Mouse (Mus musculus) cerebellum, adult 8-10 months (tissue): ENCODE measurements around the gene Abl2.

ENCODE experiments used
- DNase-seq: peaks from one replicate; pipeline ENCODE4 v3.0.0; 2022

Abl2 gene

DNA sequence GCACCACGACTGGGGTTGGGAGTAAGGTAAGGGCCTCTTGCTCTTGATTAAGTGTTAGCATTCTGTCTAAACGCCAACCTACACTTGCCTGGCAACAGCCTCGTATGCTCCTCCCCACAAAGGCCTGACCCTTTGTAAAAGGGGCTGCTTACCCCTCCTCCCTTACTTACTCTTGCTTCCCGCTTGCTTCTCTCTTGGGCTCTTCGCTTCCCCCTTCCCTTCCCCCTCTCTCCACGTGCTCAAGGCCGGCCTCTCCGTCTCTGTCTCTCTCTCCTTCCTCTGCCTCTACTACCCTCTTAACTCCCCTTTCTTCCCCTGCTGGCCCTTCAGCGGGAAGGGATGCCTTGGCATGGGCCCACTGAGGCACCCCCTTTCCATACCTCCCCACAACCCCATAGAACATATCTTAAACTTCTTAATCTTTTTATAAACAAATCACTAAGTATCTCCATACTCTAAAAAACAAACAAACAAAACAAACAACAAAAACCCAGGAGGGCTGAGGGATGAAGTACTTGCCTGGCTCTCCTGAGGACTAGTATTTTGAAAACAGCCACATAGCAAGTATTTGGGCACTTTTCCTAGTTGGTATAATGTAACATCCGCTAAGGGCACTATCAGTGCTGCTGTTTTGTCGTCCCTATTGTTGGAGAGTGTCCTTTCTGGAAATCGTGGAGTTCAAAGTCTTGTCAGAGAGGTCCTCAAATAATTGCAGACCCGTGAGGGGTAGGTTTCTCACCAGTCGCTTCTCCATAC lies 114.3 kb downstream of the Abl2 start:
- no peak for DNase-seq

DNA sequence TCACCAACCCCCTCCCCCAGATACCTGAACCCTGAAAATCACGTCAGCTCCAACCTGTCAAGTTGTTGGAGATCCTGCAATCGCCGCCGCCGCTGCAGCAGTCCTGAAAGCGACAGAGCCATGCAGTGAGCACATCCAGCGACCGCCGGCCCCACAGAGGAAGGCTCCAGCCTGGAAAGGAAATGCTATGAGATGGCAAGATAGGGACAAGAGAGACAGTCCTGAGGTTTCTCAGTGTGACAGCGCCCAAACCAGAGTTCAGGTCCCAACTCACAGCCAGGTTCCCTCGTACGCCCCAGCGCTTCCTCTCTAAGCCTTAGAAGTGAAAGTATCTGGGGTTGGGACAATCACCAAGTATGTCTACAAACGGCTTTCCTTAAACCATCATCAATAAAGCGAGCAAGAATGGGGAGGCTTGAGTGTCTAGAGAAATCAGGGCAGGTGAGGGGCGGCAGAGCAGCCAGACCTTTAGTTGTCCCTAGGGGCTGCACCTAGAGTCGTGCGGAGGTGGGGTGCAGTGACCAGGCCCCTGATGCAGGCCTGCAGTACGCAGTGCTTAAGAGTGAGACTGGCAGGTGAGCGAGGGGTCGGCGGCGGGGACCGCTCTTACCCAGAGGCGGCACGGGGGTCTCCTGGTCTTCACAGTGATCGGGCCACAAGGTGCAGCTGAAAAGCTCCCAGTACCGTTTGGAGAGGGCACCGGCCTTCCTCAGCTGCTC lies 115.0 kb downstream of the Abl2 start:
- no peak for DNase-seq

DNA sequence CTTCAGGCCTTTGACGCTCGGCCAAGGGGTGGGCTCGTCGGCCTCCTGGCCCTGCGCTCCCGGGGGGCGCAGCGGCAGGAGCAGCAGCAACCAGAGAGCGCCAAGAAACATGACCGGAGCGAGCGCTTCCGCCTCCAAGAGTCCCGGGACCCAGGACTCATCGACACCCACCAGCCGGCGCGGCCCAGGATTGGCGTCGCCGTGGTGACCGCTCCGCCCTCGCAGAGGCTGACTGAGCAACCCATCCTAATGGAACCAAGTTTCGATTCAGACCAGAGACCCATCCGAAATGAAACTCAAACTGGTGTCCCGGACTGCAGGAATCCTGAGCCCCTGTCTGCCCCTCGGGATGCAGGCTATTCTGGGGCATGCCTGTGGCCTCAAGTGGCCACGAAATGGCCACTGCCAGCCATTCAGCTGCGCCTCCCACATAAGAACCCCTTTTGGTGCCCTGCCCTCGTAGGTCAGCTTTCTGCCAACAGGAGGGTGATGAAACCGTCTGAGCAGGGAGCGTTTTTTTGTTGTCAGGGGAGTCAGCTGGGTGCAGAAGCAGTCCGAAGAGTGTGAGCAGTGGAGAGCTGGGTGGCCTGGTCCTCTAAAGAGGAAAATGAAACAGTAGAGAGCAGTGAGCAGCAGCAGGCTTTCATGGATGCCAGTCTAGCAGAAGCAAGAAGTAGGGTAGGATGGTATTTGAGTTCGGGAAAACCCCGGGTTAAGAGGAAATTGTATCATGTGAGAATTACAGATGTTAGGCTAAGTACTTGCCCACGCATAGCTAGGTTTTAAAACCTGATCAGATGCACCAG lies 115.8 kb downstream of the Abl2 start, which contains the start of gene Tor3a:
TSS of gene Tor3a (minus strand) at position 162 of the 806 bp plus-strand sequence.
- peak; percentile 63 for DNase-seq

DNA sequence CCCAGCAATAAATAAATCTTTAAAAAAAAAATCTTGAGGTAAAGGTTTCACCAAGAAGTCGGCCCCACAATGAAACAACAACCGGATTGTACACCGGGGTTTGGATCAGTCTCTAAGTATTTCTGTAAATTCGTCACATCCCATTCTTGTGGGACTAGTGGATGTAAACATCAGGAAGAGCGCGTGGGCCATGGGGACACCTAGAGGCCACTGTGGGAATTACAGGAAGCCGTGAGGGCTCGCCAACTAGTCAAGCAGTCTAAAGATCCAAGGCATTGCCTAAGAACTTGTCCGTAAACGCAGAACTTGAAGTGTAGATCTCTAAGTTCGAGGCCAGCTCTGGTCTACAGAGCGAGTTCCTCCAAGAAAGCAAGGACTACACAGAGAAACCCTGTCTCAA lies 117.6 kb downstream of the Abl2 start:
- DNase-seq, result peak; percentile 64

DNA sequence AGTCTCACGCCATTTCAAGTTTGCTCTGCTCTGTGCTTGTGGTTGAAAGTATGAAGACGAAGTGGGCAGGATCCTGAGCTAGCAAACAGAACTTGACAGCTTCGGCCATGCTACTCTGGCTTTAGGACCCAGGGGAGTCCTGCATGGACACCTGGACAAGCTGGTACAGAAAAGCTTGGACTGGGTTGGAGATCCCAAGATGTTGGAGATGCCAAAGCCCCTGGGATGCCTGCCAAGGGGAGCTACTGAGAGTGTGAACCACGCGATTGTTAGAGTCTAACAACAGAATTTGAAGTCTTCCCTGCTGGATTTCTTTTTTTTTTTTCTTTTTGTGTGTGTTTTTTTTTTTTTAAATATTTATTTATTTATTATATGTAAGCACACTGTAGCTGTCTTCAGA lies 118.0 kb downstream of the Abl2 start:
- no peak for DNase-seq

DNA sequence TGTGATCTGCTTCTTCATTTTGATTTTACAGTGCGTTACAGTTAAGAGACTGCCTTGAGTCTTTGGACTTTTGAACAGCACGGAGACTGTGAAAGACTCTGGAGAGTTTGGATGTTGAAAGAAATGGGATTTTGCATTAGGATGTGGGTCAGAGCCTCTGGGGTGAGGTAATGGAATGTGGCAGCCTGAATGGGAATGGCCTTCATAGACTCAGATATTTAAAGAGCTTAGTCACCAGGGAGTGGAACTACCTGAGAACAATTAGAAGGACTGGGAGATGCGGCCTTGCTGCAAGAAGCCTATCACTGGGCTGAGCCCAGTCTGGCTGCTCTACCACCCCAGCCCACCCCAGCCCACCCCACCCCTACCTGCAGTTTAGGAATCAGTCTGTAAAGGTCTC lies 118.6 kb downstream of the Abl2 start:
- DNase-seq, result no peak

DNA sequence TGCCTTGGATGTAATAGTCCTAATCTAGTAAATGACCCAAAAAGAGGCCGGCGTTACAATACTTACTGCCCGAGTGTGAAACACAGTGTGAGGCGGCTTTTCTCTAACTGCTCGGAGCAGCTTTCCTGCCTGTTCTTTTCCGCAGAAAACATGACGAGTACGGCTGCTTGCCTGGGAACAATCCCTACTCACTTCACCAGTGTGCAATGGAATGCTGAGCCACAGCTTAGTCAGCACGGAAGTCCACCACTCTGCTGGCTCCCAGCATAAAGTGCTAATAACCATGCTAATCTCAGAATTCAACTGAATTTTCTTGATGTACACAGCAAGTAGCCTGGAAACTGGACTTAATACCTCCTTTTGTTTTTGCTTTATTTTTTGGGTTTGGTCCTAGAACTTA lies 121.0 kb downstream of the Abl2 start:
- no peak for DNase-seq

DNA sequence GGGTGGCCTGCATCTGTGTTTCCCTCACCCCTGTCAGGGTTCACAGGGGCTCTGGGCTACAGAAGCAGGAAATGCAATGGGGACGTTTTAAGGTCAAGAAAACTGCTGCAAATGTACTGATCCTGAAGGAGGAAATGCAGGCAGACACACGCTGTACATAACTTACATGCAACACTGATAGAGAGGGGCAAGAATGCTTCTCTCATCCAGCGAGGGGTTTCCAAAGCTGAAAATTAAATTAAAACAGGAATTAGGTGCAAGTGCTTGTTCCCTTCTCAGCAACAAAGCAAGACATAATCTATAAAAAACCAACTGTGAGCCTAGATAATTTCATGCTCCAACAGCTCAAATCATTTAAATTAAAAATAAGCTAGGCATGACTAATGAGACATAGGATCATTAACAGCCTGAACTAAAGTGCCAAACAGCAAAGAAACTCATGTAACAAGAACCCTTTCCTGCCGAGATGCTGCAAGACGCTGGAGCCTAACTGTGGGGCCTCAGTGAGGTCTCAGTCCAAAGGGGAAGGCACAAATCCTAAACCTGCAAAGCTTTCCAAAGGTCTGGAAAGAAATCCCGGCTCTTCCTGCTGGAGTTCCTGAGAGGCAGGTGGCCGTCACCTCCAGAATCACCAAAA lies 127.6 kb downstream of the Abl2 start:
- no peak for DNase-seq
